Mouse (Mus musculus): ENCODE measurements around the gene Sertm1. TPM values are rescaled to one million over a fixed set of nuclear protein-coding genes. Genes with fewer than 3 reads are reported as not detected.

Gene Sertm1
- polyA plus RNA-seq, 1 experiment = not detected

- Histone ChIP-seq H3K79me3 (ENCODE audit: low read depth) (no peaks in the 10 kb centered on the region), H3K36me3 (ENCODE audit: control insufficient read depth, insufficient read depth) (no peaks in the 10 kb centered on the region), H3K27me3 (ENCODE audit: control insufficient read depth, insufficient read depth, insufficient read length) (peaks cover 6% of the 10 kb centered on the region), H3ac (ENCODE audit: control insufficient read depth, insufficient read length, low read depth) (no peak overlapping the region), H3K79me2 (ENCODE audit: control insufficient read depth, insufficient read depth) (no peaks in the 10 kb centered on the region), H3K4me3 (ENCODE audit: insufficient read depth, poor library complexity, severe bottlenecking) (no peak overlapping the region)
- no peak for TF ChIP-seq FOSL1 (IDR thresholded peaks at IDR 0.05; ENCODE audit: insufficient read depth, low read length, poor library complexity, severe bottlenecking)
- TF ChIP-seq CEBPB (IDR thresholded peaks at IDR 0.05; ENCODE audit: low read depth) = no peak
- TF ChIP-seq CTCF (IDR thresholded peaks at IDR 0.05; ENCODE audit: control insufficient read depth, insufficient read depth, insufficient read length) = no peak
- no peak for TF ChIP-seq MAX (IDR thresholded peaks at IDR 0.05)
- TF ChIP-seq MYOD1 (IDR thresholded peaks at IDR 0.05; ENCODE audit: control insufficient read depth, insufficient read length, low read depth) = no peak
- TF ChIP-seq MYOG (IDR thresholded peaks at IDR 0.05; ENCODE audit: control insufficient read depth, extremely low read depth, insufficient read length) = no peak
- TF ChIP-seq USF1 (IDR thresholded peaks at IDR 0.05; ENCODE audit: low read depth) = no peak
These were observed 4.7 kb upstream of the Sertm1 start for GRCm38 (mm10) chr3:54920425-54920824.

- no peaks in the 10 kb centered on the region for H3K79me2 ChIP-seq (ENCODE audit: control insufficient read depth, insufficient read depth)
- no peaks in the 10 kb centered on the region for H3K79me3 ChIP-seq (ENCODE audit: low read depth)
- H3K4me3 ChIP-seq (ENCODE audit: insufficient read depth, poor library complexity, severe bottlenecking) = no peak overlapping the region
- TF ChIP-seq CTCF (IDR thresholded peaks at IDR 0.05; ENCODE audit: control insufficient read depth, insufficient read depth, insufficient read length) = no peak
- no peak for TF ChIP-seq MAX (IDR thresholded peaks at IDR 0.05)
- TF ChIP-seq MYOG (IDR thresholded peaks at IDR 0.05; ENCODE audit: control insufficient read depth, extremely low read depth, insufficient read length) = no peak
- TF ChIP-seq FOSL1 (IDR thresholded peaks at IDR 0.05; ENCODE audit: insufficient read depth, low read length, poor library complexity, severe bottlenecking) = no peak
- no peak for TF ChIP-seq USF1 (IDR thresholded peaks at IDR 0.05; ENCODE audit: low read depth)
- H3ac ChIP-seq (ENCODE audit: control insufficient read depth, insufficient read length, low read depth) = no peak overlapping the region
- H3K36me3 ChIP-seq (ENCODE audit: control insufficient read depth, insufficient read depth) = no peaks in the 10 kb centered on the region
- peaks cover 18% of the 10 kb centered on the region for H3K27me3 ChIP-seq (ENCODE audit: control insufficient read depth, insufficient read depth, insufficient read length)
These were observed 643 bp downstream of the Sertm1 start for GRCm38 (mm10) chr3:54914845-54915642.

- no peaks in the 10 kb centered on the region for H3K79me3 ChIP-seq (ENCODE audit: low read depth)
- H3K79me2 ChIP-seq (ENCODE audit: control insufficient read depth, insufficient read depth) = no peaks in the 10 kb centered on the region
- H3K36me3 ChIP-seq (ENCODE audit: control insufficient read depth, insufficient read depth) = no peaks in the 10 kb centered on the region
- no peak overlapping the region for H3K4me3 ChIP-seq (ENCODE audit: insufficient read depth, poor library complexity, severe bottlenecking)
- no peaks in the 10 kb centered on the region for H3K27me3 ChIP-seq (ENCODE audit: control insufficient read depth, insufficient read depth, insufficient read length)
- TF ChIP-seq USF1 (IDR thresholded peaks at IDR 0.05; ENCODE audit: low read depth) (no peak), CEBPB (IDR thresholded peaks at IDR 0.05; ENCODE audit: low read depth) (no peak), MYOG (IDR thresholded peaks at IDR 0.05; ENCODE audit: control insufficient read depth, extremely low read depth, insufficient read length) (no peak), MAX (IDR thresholded peaks at IDR 0.05) (no peak), FOSL1 (IDR thresholded peaks at IDR 0.05; ENCODE audit: insufficient read depth, low read length, poor library complexity, severe bottlenecking) (no peak), MYOD1 (IDR thresholded peaks at IDR 0.05; ENCODE audit: control insufficient read depth, insufficient read length, low read depth) (no peak), CTCF (IDR thresholded peaks at IDR 0.05; ENCODE audit: control insufficient read depth, insufficient read depth, insufficient read length) (no peak)
- H3ac ChIP-seq (ENCODE audit: control insufficient read depth, insufficient read length, low read depth) = no peak overlapping the region
These were observed 6.8 kb downstream of the Sertm1 start for GRCm38 (mm10) chr3:54908878-54909277.

GRCm38 (mm10) chr3:54897974-54898373, 17.7 kb downstream of the Sertm1 start:
- Histone ChIP-seq H3K27me3 (ENCODE audit: control insufficient read depth, insufficient read depth, insufficient read length) (peaks cover 4% of the 10 kb centered on the region), H3ac (ENCODE audit: control insufficient read depth, insufficient read length, low read depth) (no peak overlapping the region), H3K4me3 (ENCODE audit: insufficient read depth, poor library complexity, severe bottlenecking) (no peak overlapping the region), H3K36me3 (ENCODE audit: control insufficient read depth, insufficient read depth) (no peaks in the 10 kb centered on the region), H3K79me3 (ENCODE audit: low read depth) (no peaks in the 10 kb centered on the region), H3K79me2 (ENCODE audit: control insufficient read depth, insufficient read depth) (no peaks in the 10 kb centered on the region)
- TF ChIP-seq MYOD1 (IDR thresholded peaks at IDR 0.05; ENCODE audit: control insufficient read depth, insufficient read length, low read depth) (no peak), MYOG (IDR thresholded peaks at IDR 0.05; ENCODE audit: control insufficient read depth, extremely low read depth, insufficient read length) (no peak), CEBPB (IDR thresholded peaks at IDR 0.05; ENCODE audit: low read depth) (no peak)

DNA sequence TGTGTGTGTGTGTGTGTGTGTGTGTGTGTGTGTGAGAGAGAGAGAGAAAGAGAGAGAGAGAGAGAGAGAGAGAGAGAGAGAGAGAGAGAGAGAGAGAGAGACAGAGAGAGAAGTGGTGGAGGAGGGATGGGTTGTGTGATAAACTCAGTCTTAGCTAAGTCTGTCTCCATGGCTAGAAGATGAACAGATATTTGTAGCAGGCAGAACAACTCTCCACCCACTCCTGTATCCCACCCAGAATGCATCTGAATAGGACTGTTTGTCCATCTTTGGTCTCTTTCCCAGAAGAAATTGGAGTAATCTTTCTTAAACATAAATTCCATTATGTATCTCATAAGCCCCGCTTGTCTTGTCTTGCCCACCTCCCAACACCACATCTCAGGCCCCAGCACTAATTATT, 20.8 kb downstream of the Sertm1 start:
- Histone ChIP-seq H3K36me3 (ENCODE audit: control insufficient read depth, insufficient read depth) (no peaks in the 10 kb centered on the region), H3ac (ENCODE audit: control insufficient read depth, insufficient read length, low read depth) (no peak overlapping the region), H3K4me3 (ENCODE audit: insufficient read depth, poor library complexity, severe bottlenecking) (no peak overlapping the region), H3K27me3 (ENCODE audit: control insufficient read depth, insufficient read depth, insufficient read length) (peaks cover 4% of the 10 kb centered on the region), H3K79me2 (ENCODE audit: control insufficient read depth, insufficient read depth) (no peaks in the 10 kb centered on the region), H3K79me3 (ENCODE audit: low read depth) (no peaks in the 10 kb centered on the region)
- TF ChIP-seq CTCF (IDR thresholded peaks at IDR 0.05; ENCODE audit: control insufficient read depth, insufficient read depth, insufficient read length) (no peak), CEBPB (IDR thresholded peaks at IDR 0.05; ENCODE audit: low read depth) (no peak), USF1 (IDR thresholded peaks at IDR 0.05; ENCODE audit: low read depth) (no peak), MAX (IDR thresholded peaks at IDR 0.05) (no peak), MYOG (IDR thresholded peaks at IDR 0.05; ENCODE audit: control insufficient read depth, extremely low read depth, insufficient read length) (no peak), FOSL1 (IDR thresholded peaks at IDR 0.05; ENCODE audit: insufficient read depth, low read length, poor library complexity, severe bottlenecking) (no peak), MYOD1 (IDR thresholded peaks at IDR 0.05; ENCODE audit: control insufficient read depth, insufficient read length, low read depth) (no peak)

DNA sequence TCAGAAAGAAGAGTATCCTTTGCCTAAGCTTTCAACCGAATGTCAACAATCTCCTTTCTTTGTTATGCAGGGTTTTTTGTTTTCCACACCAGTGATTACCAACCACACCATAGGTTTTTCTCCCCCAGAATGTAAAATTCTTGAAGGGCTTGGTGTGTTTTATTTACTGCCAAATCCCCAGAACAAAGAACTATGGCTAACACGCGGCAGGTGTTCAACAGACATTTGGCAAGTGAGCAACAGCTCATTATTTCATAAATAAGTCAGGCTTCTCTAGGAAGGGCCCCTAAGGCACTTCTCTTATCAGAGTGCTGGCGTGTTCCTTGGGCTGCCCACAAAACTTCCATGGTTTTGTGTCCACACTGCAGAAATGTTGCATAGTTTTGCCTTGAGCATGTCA, 23.5 kb downstream of the Sertm1 start:
- TF ChIP-seq MYOG (IDR thresholded peaks at IDR 0.05; ENCODE audit: control insufficient read depth, extremely low read depth, insufficient read length) (no peak), CTCF (IDR thresholded peaks at IDR 0.05; ENCODE audit: control insufficient read depth, insufficient read depth, insufficient read length) (no peak), MAX (IDR thresholded peaks at IDR 0.05) (no peak), FOSL1 (IDR thresholded peaks at IDR 0.05; ENCODE audit: insufficient read depth, low read length, poor library complexity, severe bottlenecking) (no peak), USF1 (IDR thresholded peaks at IDR 0.05; ENCODE audit: low read depth) (no peak), MYOD1 (IDR thresholded peaks at IDR 0.05; ENCODE audit: control insufficient read depth, insufficient read length, low read depth) (no peak), CEBPB (IDR thresholded peaks at IDR 0.05; ENCODE audit: low read depth) (no peak)
- Histone ChIP-seq H3K79me2 (ENCODE audit: control insufficient read depth, insufficient read depth) (no peaks in the 10 kb centered on the region), H3K79me3 (ENCODE audit: low read depth) (no peaks in the 10 kb centered on the region), H3K27me3 (ENCODE audit: control insufficient read depth, insufficient read depth, insufficient read length) (peaks cover 11% of the 10 kb centered on the region), H3K36me3 (ENCODE audit: control insufficient read depth, insufficient read depth) (no peaks in the 10 kb centered on the region), H3K4me3 (ENCODE audit: insufficient read depth, poor library complexity, severe bottlenecking) (no peak overlapping the region), H3ac (ENCODE audit: control insufficient read depth, insufficient read length, low read depth) (no peak overlapping the region)
